Mouse (Mus musculus) liver, embryonic 14.5 days (tissue): Measurements from ENCODE around the gene Fam49a.

Experiments
- CTCF ChIP-seq: IDR thresholded peaks from 2 replicates; pipeline ENCODE4 v1.5.1; 2016; ENCODE audit warnings: antibody characterized with exemption, low read depth, control low read depth
- EP300 ChIP-seq: IDR thresholded peaks from 2 replicates; pipeline ENCODE4 v1.6.1; 2016; ENCODE audit warnings: antibody characterized with exemption, low read depth

DNA sequence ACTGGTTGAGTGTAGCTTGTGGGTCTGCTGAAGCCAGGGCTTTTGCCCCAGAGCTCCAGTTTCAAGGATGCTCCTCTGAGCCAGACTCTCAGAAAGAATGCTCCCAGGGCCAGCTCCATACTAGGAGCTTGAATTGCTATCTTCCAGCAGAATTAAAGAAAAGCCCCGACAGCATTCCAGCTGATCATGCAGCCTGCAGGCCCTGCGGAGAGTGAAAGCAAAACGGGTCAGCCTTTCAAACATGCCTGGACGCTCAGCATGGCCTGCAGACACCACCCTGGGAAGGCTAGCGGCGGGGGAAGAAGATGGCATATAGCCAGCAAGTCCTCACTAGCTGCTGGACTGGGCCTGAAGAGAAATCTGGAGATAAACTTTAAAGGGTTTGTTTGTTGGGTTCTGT, 55.0 kb downstream of the Fam49a start:
- TF ChIP-seq CTCF (no peak), EP300 (no peak)
